Mouse (Mus musculus): ENCODE results near the gene Mrgprh.

Gene Mrgprh

GRCm38 (mm10) chr17:12925001-12925400 lies 49.2 kb downstream of the Mrgprh start:
- no peak for DNase-seq

GRCm38 (mm10) chr17:12925703-12926180 lies 49.9 kb downstream of the Mrgprh start:
- DNase-seq, result no peak

Measured in kidney, adult 8-10 months (tissue).